Mouse (Mus musculus) E14TG2a.4 (cell line): ENCODE measurements around the gene Slc4a3.

Experiments used
- H3K27me3 ChIP-seq: 2 replicates; pipeline ENCODE4 v1.6.1; 2014; ENCODE audit warnings: low read length, control low read depth; ENCODE audit not compliant: insufficient read depth
- H3K36me3 ChIP-seq: 2 replicates; pipeline ENCODE4 v1.6.1; 2014; ENCODE audit warnings: low read length, control low read depth; ENCODE audit not compliant: insufficient read depth
- H3K4me1 ChIP-seq: replicated peaks from 2 replicates; pipeline ENCODE4 v1.6.1; 2014; ENCODE audit warnings: low read depth, low read length, control low read depth
- H3K4me3 ChIP-seq: replicated peaks from 2 replicates; pipeline ENCODE4 v1.5.1; 2014; ENCODE audit warnings: mild to moderate bottlenecking, low read length
- H3K9me3 ChIP-seq: 2 replicates; pipeline ENCODE4 v1.6.1; 2014; ENCODE audit warnings: low read length, control low read depth
- CTCF ChIP-seq: conservative IDR thresholded peaks from 2 replicates; pipeline ENCODE4 v1.5.1; 2014; ENCODE audit warnings: low read length
- NANOG ChIP-seq: IDR thresholded peaks from 2 replicates; pipeline ENCODE4 v1.6.1; 2014; ENCODE audit warnings: borderline replicate concordance, low read length, mixed read lengths
- POU5F1 ChIP-seq: IDR thresholded peaks from 2 replicates; pipeline ENCODE4 v1.6.1; 2014; ENCODE audit warnings: low read length, borderline replicate concordance

Gene Slc4a3

GRCm38 (mm10) chr1:75574476-75575310, 28.6 kb downstream of the Slc4a3 start:
- H3K4me1 ChIP-seq, result 0 out of 2 replicates have a peak, but pooled peaks cover 3% of the 10 kb centered on the region
- TF ChIP-seq NANOG (no peak), POU5F1 (no peak), CTCF (no peak)
- H3K9me3 ChIP-seq, result no peaks in the 10 kb centered on the region
- peaks cover 10% of the 10 kb centered on the region; the same call in 1 of the 2 replicates for H3K27me3 ChIP-seq
- H3K4me3 ChIP-seq, result no peak overlapping the region
- no peaks in the 10 kb centered on the region for H3K36me3 ChIP-seq

GRCm38 (mm10) chr1:75581936-75582624, 36.0 kb downstream of the Slc4a3 start:
- Histone ChIP-seq H3K9me3 (no peaks in the 10 kb centered on the region), H3K36me3 (no peaks in the 10 kb centered on the region), H3K27me3 (no peaks in the 10 kb centered on the region; the same call in 1 of the 2 replicates), H3K4me3 (no peak overlapping the region), H3K4me1 (peaks cover 23% of the 10 kb centered on the region)
- TF ChIP-seq CTCF (no peak), POU5F1 (no peak), NANOG (no peak)

- H3K9me3 ChIP-seq, result no peaks in the 10 kb centered on the region
- no peaks in the 10 kb centered on the region for H3K36me3 ChIP-seq
- peaks cover 26% of the 10 kb centered on the region for H3K4me1 ChIP-seq
- TF ChIP-seq CTCF (no peak), POU5F1 (no peak), NANOG (no peak)
- no peaks in the 10 kb centered on the region; the same call in 1 of the 2 replicates for H3K27me3 ChIP-seq
- H3K4me3 ChIP-seq, result no peak overlapping the region
Measured at GRCm38 (mm10) chr1:75582625-75582956, 36.5 kb downstream of the Slc4a3 start.

GRCm38 (mm10) chr1:75583034-75583433, 37.0 kb downstream of the Slc4a3 start:
- Histone ChIP-seq H3K4me1 (peaks cover 30% of the 10 kb centered on the region), H3K36me3 (no peaks in the 10 kb centered on the region), H3K9me3 (no peaks in the 10 kb centered on the region), H3K27me3 (no peaks in the 10 kb centered on the region; the same call in 1 of the 2 replicates), H3K4me3 (no peak overlapping the region)
- no peak for TF ChIP-seq NANOG
- TF ChIP-seq POU5F1, result no peak
- TF ChIP-seq CTCF, result no peak

GRCm38 (mm10) chr1:75586791-75587190, 40.7 kb downstream of the Slc4a3 start:
- H3K4me3 ChIP-seq, result no peak overlapping the region
- H3K27me3 ChIP-seq, result peaks cover 11% of the 10 kb centered on the region
- no peaks in the 10 kb centered on the region for H3K9me3 ChIP-seq
- no peaks in the 10 kb centered on the region for H3K36me3 ChIP-seq
- TF ChIP-seq CTCF, result no peak
- no peak for TF ChIP-seq NANOG
- no peak for TF ChIP-seq POU5F1
- peaks cover 56% of the 10 kb centered on the region for H3K4me1 ChIP-seq

- TF ChIP-seq POU5F1 (no peak), CTCF (no peak), NANOG (no peak)
- H3K27me3 ChIP-seq, result peaks cover 17% of the 10 kb centered on the region
- no peaks in the 10 kb centered on the region for H3K36me3 ChIP-seq
- H3K4me3 ChIP-seq, result no peak overlapping the region
- H3K4me1 ChIP-seq, result peaks cover 53% of the 10 kb centered on the region
- H3K9me3 ChIP-seq, result no peaks in the 10 kb centered on the region
Measured at GRCm38 (mm10) chr1:75587738-75588719, 42.0 kb downstream of the Slc4a3 start.

- TF ChIP-seq NANOG, result no peak
- TF ChIP-seq CTCF, result no peak
- no peak for TF ChIP-seq POU5F1
Measured at GRCm38 (mm10) chr1:75588874-75589273, 42.8 kb downstream of the Slc4a3 start.

GRCm38 (mm10) chr1:75589983-75590382, 43.9 kb downstream of the Slc4a3 start:
- H3K9me3 ChIP-seq, result no peaks in the 10 kb centered on the region
- TF ChIP-seq NANOG, result no peak
- TF ChIP-seq CTCF, result no peak
- TF ChIP-seq POU5F1, result no peak
- peaks cover 17% of the 10 kb centered on the region for H3K27me3 ChIP-seq
- H3K4me1 ChIP-seq, result peaks cover 66% of the 10 kb centered on the region
- H3K36me3 ChIP-seq, result no peaks in the 10 kb centered on the region
- no peak overlapping the region for H3K4me3 ChIP-seq

More at GRCm38 (mm10) chr1:75588874-75589273, 42.8 kb downstream of the Slc4a3 start:
- Histone ChIP-seq H3K36me3 (no peaks in the 10 kb centered on the region), H3K4me3 (peak overlapping the region; percentile 26), H3K4me1 (peaks cover 55% of the 10 kb centered on the region), H3K9me3 (no peaks in the 10 kb centered on the region), H3K27me3 (peaks cover 17% of the 10 kb centered on the region)
